Mouse (Mus musculus) hindbrain, postnatal 0 days (tissue): ENCODE measurements around the gene Tsc22d1. TPM values are rescaled to one million over a fixed set of nuclear protein-coding genes. Genes with fewer than 3 reads are reported as not detected.

Experiments
- ATAC-seq: fragments of 200-750 bp; cut with Nextera tagmentation; 2 replicates; pipeline ENCODE4 v1.8.0; 2017; ENCODE audit warnings: mild to moderate bottlenecking, moderate TSS enrichment, moderate library complexity
- DNase-seq: peaks from one replicate; pipeline ENCODE4 v3.0.0-alpha.2; 2015; ENCODE audit warnings: low spot score
- H3K27ac ChIP-seq: fragments of 300-500 bp; sonication (generic); 2 replicates; pipeline ENCODE4 v1.5.1; 2014; ENCODE audit warnings: mild to moderate bottlenecking
- H3K27me3 ChIP-seq: fragments of 300-500 bp; sonication (generic); 2 replicates; pipeline ENCODE4 v1.6.1; 2014; ENCODE audit warnings: low read length, mixed read lengths; ENCODE audit not compliant: insufficient read depth
- H3K36me3 ChIP-seq: fragments of 300-500 bp; sonication (generic); 2 replicates; pipeline ENCODE4 v1.6.1; 2014; ENCODE audit warnings: low read length, mixed read lengths; ENCODE audit not compliant: insufficient read depth
- H3K4me1 ChIP-seq: fragments of 300-500 bp; sonication (generic); 2 replicates; pipeline ENCODE4 v1.6.1; 2014; ENCODE audit warnings: antibody characterized with exemption, low read length, mixed read lengths; ENCODE audit not compliant: insufficient read depth
- H3K4me2 ChIP-seq: fragments of 300-500 bp; sonication (generic); 2 replicates; pipeline ENCODE4 v1.6.1; 2014; ENCODE audit warnings: low read depth, mild to moderate bottlenecking, low read length, moderate library complexity, mixed read lengths
- H3K4me3 ChIP-seq: fragments of 300-500 bp; sonication (generic); 2 replicates; pipeline ENCODE4 v1.5.1; 2014; ENCODE audit warnings: low read length
- H3K9ac ChIP-seq: fragments of 300-500 bp; sonication (generic); replicated peaks from 2 replicates; pipeline ENCODE4 v1.6.1; 2014; ENCODE audit warnings: mild to moderate bottlenecking, low read length, moderate library complexity, mixed read lengths
- H3K9me3 ChIP-seq: fragments of 300-500 bp; sonication (generic); 2 replicates; pipeline ENCODE4 v1.6.1; 2016; ENCODE audit warnings: low read length, mixed read lengths
- CTCF ChIP-seq: IDR thresholded peaks from 2 replicates; pipeline ENCODE4 v1.5.1; 2016; ENCODE audit warnings: antibody characterized with exemption, control low read depth, low read depth
- WGBS: fragments of 180-500 bp; shearing (Covaris S2); extraction: QIAGEN DNeasy Blood & Tissue Kit; methylation state at CpG from one replicate; pipeline ENCODE4 v1.1.7; 2014; 5-methylcytosine and 5-hydroxymethylcytosine counted together
- polyA plus RNA-seq: library from polyadenylated mRNA; unstranded; fragments of >200 nt; fragmentation: Nextera tagmentation; extraction: Ambion mirVana; gene quantifications from 2 replicates; pipeline ENCODE4 v1.2.1, GENCODE M21; 2015
- total RNA-seq: library from RNA; depleted of rRNA; stranded (reverse); fragments of >200 nt; gene quantifications from 2 replicates; pipeline ENCODE4 v1.2.3, GENCODE M21; 2014

Gene Tsc22d1
- total and polyA plus RNA-seq, 2 experiments from 2014 or later: 525 to 544 TPM

- Histone ChIP-seq H3K9ac (no peak overlapping the region), H3K36me3 (no peaks in the 10 kb centered on the region), H3K9me3 (no peaks in the 10 kb centered on the region), H3K4me2 (no peak overlapping the region), H3K27me3 (no peaks in the 10 kb centered on the region), H3K4me3 (no peak overlapping the region), H3K27ac (no peak overlapping the region), H3K4me1 (no peaks in the 10 kb centered on the region)
- ATAC-seq (no peak), DNase-seq (no peak)
- WGBS: 95% methylated on average over 3 of the region's 3 CpGs
- TF ChIP-seq CTCF: no peak
These were observed 106.5 kb downstream of the Tsc22d1 start for GRCm38 (mm10) chr14:76521308-76521707.

DNA sequence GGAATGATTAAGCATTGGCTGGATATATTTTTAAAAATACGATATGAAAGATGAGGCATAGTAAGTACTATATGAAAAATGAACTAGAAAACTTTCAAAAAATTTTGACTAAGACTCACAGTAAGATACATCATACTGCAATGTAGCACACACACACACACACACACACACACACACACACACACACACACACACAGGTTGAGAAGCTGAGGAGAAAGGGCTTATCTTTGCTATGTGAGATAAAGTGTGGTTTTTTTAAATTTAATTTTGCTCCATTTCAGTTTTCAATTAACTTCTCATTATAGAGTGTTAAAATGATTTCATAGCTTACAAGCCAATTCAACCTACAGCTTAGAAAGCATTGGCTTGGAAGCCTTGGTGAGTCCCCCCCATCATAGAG is 108.6 kb downstream of the Tsc22d1 start:
- 81% methylated on average over 1 of the region's 1 CpGs for WGBS
- Histone ChIP-seq H3K9ac (no peak overlapping the region), H3K4me3 (no peak overlapping the region), H3K27me3 (no peaks in the 10 kb centered on the region), H3K4me2 (no peak overlapping the region), H3K4me1 (no peaks in the 10 kb centered on the region), H3K9me3 (no peaks in the 10 kb centered on the region), H3K27ac (no peak overlapping the region), H3K36me3 (no peaks in the 10 kb centered on the region)
- ATAC-seq: no peak
- no peak for DNase-seq
- TF ChIP-seq CTCF: no peak

DNA sequence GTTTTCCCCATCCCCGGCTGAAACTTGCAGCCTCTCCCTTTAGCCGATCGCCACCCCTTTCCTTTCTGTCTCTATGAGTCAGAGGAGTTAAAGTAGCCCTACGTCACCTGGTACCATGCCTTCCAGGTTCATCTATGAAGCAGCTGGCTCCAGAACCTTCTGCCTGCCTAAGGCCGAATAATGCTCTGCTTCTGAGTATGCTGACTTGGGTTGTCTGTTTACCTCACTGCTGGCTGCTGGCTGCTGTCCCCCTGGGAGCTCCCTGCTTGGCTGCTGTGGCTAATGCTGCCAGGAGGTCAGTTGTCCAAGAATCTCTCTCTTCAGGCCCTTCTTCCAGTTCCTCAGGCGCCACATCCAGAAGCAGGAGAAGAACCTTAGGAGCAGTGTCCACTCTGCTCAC is 111.7 kb downstream of the Tsc22d1 start:
- DNase-seq: no peak
- no peak overlapping the region for H3K27ac ChIP-seq
- no peak overlapping the region for H3K4me3 ChIP-seq
- H3K9me3 ChIP-seq: no peaks in the 10 kb centered on the region
- TF ChIP-seq CTCF: no peak
- H3K36me3 ChIP-seq: no peaks in the 10 kb centered on the region
- H3K4me2 ChIP-seq: no peak overlapping the region
- no peaks in the 10 kb centered on the region for H3K27me3 ChIP-seq
- no peaks in the 10 kb centered on the region for H3K4me1 ChIP-seq
- WGBS: 87% methylated on average over 6 of the region's 6 CpGs
- ATAC-seq: no peak
- no peak overlapping the region for H3K9ac ChIP-seq

DNA sequence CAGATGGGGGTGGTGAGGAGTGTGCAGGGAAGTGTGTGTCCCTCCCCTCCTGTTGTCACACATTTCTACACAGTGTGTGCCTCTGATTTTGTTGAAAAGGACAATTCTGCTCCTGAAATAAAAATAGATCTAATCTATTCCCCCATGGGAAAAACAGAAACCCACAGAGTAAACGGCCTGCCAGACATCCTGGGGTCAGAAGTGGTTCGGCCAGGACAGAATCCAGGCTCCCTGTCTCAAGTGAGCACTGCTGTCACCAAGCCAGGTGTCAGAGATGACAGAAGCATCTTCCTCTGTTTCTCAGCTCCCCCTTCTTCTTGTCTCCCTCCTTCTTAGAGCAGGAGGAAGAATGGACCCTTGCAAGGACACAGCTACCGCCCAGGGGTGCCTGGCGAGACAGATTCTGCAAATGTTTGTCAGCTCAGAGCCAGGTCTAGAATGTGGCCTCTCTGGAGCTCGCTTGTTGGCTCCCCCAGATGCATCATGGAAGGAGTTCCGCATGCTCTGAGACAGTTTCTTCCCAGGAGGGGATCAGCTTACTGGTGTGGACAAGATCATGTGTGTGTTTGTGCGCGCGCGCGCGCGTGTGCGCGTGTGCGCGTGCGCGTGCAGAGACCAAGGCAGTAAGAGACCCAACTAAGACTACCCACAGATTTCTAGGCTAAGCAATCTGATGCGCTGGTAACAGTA is 112.4 kb downstream of the Tsc22d1 start:
- no peaks in the 10 kb centered on the region for H3K4me1 ChIP-seq
- no peak for TF ChIP-seq CTCF
- no peaks in the 10 kb centered on the region for H3K27me3 ChIP-seq
- H3K27ac ChIP-seq: no peak overlapping the region
- no peaks in the 10 kb centered on the region for H3K9me3 ChIP-seq
- no peak overlapping the region for H3K4me2 ChIP-seq
- H3K9ac ChIP-seq: no peak overlapping the region
- H3K4me3 ChIP-seq: no peak overlapping the region
- no peak for ATAC-seq
- DNase-seq: no peak
- H3K36me3 ChIP-seq: no peaks in the 10 kb centered on the region
- WGBS: 88% methylated on average over 20 of the region's 20 CpGs

DNA sequence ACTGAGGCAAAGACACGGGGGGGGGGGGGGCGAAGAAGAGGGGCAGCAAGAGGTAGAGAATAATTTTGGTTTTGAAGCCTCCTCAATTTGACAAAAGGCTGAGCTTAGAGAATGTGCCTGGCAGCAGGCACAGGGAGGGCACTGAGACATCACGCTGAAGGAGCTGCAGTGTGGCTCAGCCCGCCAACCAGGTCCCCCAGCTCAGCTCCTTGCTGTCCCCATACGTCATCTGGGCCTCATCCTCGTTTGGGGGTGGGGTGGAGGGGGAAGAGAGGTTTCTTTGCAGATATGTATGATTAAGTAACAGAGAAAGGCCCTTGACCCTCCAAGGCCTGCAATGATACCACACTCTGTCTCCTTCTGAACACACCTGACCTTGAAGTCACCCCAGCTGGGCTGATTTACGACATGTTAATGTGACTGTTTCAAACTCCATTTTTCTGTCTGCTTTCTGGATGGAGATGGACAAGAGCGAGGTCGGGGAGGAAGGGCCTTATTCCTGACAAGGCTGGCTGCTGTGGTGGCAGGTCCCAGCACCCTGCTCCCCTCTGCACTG is 113.1 kb downstream of the Tsc22d1 start:
- 65% methylated on average over 9 of the region's 9 CpGs for WGBS
- H3K4me3 ChIP-seq: no peak overlapping the region
- H3K9me3 ChIP-seq: no peaks in the 10 kb centered on the region
- no peak overlapping the region for H3K9ac ChIP-seq
- DNase-seq (no peak), ATAC-seq (no peak)
- no peaks in the 10 kb centered on the region for H3K36me3 ChIP-seq
- no peak for TF ChIP-seq CTCF
- H3K4me1 ChIP-seq: no peaks in the 10 kb centered on the region
- H3K27me3 ChIP-seq: no peaks in the 10 kb centered on the region
- H3K4me2 ChIP-seq: no peak overlapping the region
- no peak overlapping the region for H3K27ac ChIP-seq

DNA sequence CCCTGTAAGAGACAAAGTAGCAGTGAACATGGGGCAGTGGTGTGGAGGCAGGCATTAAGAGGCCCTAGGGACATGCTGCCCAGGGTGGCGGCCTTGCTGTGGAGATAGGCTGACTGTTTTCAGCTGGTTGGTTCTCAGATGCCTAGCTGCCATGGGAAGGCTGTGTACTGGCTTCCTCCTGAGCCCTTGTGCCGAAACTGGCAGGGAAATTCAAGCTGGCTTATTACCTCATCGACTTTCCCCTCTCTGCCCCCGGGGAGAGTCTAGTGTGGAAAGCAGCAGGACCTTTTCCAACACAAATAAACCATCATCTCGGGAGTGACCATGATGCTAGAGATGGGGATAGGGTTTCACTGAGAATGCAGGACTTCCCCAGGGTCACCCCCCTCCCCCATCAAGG is 113.9 kb downstream of the Tsc22d1 start:
- no peak for TF ChIP-seq CTCF
- DNase-seq (no peak), ATAC-seq (no peak)

DNA sequence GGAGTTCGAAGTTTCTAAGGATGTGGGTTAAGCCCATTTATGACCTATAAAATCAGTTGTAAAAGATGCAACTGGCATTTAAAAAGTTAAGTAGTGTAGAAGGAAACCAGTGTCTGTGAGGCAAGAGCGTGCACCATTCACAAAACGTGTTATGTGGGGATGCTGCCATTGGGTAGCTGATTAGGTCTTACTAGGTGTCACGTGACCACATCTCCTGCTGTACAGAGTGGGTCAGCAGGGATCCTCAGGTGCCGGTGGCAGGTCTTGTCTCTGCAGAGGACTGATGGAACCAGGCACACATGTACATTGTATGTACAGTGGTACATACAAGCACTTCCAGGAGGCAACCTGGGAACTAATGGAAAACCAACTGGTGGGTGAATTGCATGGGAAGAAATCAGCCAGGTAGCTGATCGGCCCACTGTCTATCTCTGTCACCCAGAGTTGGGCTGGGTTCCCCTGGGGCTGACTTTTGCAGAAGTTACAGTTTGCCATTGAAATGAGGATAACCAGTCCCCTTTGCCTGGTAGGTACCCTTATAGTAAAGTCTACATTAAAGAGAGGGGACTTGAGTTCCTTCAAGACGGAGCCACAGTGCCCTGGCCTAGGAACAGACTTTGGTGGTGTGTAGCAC is 116.4 kb downstream of the Tsc22d1 start:
- H3K27me3 ChIP-seq: no peaks in the 10 kb centered on the region
- H3K4me2 ChIP-seq: no peak overlapping the region
- DNase-seq (no peak), ATAC-seq (no peak)
- H3K4me1 ChIP-seq: no peaks in the 10 kb centered on the region
- H3K9ac ChIP-seq: no peak overlapping the region
- no peak overlapping the region for H3K4me3 ChIP-seq
- H3K27ac ChIP-seq: no peak overlapping the region
- WGBS: 92% methylated on average over 7 of the region's 7 CpGs
- H3K9me3 ChIP-seq: no peaks in the 10 kb centered on the region
- H3K36me3 ChIP-seq: no peaks in the 10 kb centered on the region
- TF ChIP-seq CTCF: no peak

More for the DNA sequence above, 113.9 kb downstream of the Tsc22d1 start:
- WGBS: 29% methylated on average over 5 of the region's 5 CpGs
- Histone ChIP-seq H3K4me2 (no peak overlapping the region), H3K4me3 (no peak overlapping the region), H3K27ac (no peak overlapping the region), H3K36me3 (no peaks in the 10 kb centered on the region), H3K4me1 (no peaks in the 10 kb centered on the region), H3K27me3 (no peaks in the 10 kb centered on the region), H3K9ac (no peak overlapping the region), H3K9me3 (no peaks in the 10 kb centered on the region)
